Mouse (Mus musculus) granulocyte monocyte progenitor cell, adult 5-6 weeks (primary cell): Measurements from ENCODE around the gene Abhd6. TPM values are rescaled to one million over a fixed set of nuclear protein-coding genes. Genes with fewer than 3 reads are reported as not detected.

ENCODE experiments used
- ATAC-seq: replicated peaks from 2 replicates; pipeline ENCODE4 v1.8.0; 2016; ENCODE audit warnings: mild to moderate bottlenecking, moderate TSS enrichment, inconsistent platforms; ENCODE audit not compliant: poor library complexity, severe bottlenecking
- total RNA-seq, 2 experiments: library from RNA; stranded (forward) in 1 of 2; stranded (reverse) in 1 of 2; fragments of 200-712, 200-1000 nt in 1 of 2; fragments of >200 nt in 1 of 2; fragmentation: Nextera tagmentation in 1 of 2; gene quantifications; 2 replicates each; pipeline ENCODE4 v1.2.3; 2014 to 2017

The Abhd6 gene
- not detected in 2 replicates for total RNA-seq (2014; fragmentation: Nextera tagmentation)
- 1.5 TPM in 1 of 2 replicates, not detected in the other for total RNA-seq (2017)

- ATAC-seq: peak; percentile 74
These were observed at the start of gene Abhd6 for GRCm38 (mm10) chr14:8002432-8003092. TSS of gene Abhd6 (plus strand) at chr14:8002902.

DNA sequence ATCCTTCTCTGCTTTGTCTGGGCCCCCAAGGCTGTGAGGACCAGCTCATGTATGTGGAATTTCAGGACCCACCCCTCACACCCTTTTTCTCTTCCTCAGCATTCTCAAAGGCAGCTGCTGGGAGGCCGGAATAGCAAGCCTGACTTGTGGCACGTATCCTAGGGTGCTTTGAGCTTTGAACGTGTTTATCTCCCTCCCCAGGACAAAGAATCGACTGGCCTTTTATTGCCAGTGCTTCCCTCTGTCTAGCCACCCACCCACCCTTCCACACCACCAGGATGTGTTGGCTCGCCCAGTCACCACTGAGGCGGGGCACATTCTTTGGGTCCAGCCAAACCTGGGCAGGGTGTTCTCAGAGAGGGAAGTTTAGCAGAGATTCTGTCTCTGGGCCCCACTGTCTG, 48.6 kb upstream of the Abhd6 start:
- 0 out of 2 replicates have a peak, but pooled peaks have one; percentile 11 for ATAC-seq

GRCm38 (mm10) chr14:7956427-7956826, 46.3 kb upstream of the Abhd6 start:
- no peak for ATAC-seq

GRCm38 (mm10) chr14:7957049-7957448, 45.7 kb upstream of the Abhd6 start, which contains the start of gene Gm45521:
TSS of gene Gm45521 (plus strand) at chr14:7957288.
- ATAC-seq: no peak

GRCm38 (mm10) chr14:7960616-7961015, 42.1 kb upstream of the Abhd6 start:
- peak; percentile 38; the same call in 1 of the 2 replicates for ATAC-seq

DNA sequence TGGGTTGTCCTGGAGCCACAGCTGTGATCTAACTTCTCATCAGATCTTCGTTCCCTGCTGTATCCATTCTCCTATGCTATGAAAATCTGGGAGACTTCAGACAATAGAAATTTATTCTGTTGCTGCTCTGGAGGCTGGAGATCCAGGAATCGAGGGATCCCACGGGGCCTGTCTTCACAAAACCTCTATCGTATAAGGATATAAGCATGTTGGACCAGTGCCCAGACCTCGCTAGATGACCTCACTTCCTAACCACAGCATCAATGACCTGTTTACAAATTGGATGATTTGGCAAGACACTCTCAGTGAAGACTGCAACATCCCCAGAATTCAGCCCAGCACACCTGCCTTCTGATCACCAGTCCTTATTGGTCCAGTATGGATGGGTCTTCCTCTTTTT, 41.0 kb upstream of the Abhd6 start:
- peak; percentile 15; the same call in 1 of the 2 replicates for ATAC-seq

- no peak for ATAC-seq
These were observed 40.1 kb upstream of the Abhd6 start for GRCm38 (mm10) chr14:7962626-7963025.

- ATAC-seq: no peak
These were observed 39.5 kb upstream of the Abhd6 start for GRCm38 (mm10) chr14:7963160-7963559.

- peak; percentile 91 for ATAC-seq
These were observed 38.3 kb upstream of the Abhd6 start for GRCm38 (mm10) chr14:7964219-7964889.

DNA sequence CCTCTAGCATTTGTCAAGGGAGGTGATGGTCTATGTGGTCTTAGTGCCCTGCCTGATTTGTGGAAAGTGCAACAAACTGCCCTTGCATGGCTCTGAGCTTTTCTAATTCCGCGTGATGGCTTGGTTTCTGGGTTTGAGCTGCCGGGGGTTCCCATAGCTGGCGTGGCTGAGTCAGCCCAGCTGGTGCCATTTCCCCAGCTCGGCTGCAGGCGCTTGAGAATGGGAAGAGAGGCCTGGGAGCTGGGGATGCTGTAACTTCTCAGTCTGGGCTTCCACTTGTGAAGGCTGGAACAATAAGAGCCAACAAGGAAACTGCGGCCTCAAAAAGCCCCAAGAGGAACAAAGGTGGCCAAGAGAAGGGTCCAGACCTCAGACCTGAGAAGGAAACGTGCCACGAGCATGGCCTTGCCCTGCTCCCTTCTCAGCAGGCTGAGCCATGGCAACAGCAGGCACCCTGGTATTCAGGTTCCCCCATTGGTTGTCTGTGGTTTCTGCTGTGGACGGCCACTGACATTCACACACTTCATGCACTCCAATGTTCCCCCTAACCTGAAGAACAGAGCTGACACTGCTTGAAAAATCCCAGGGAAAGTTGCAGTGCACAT, 30.7 kb upstream of the Abhd6 start:
- peak; percentile 64 for ATAC-seq

DNA sequence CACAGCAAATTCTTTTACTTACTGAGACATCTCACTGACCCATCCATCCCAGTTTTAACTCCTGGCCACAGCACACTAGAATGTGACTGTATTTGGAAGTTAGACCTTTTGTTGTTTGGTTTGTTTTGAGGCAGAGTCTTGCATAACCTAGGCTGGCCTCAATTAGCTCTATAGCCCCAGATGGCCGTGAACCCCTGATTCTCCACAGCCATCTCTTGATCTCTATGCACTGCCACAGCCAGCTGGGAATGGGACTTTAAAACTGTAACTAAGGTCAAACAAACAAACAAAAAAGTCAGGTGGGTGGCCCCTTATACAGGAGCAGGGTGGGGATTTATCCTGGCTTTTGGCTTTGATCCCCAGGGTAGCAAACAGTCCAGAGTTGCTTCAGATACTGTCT, 28.1 kb upstream of the Abhd6 start:
- ATAC-seq: no peak

DNA sequence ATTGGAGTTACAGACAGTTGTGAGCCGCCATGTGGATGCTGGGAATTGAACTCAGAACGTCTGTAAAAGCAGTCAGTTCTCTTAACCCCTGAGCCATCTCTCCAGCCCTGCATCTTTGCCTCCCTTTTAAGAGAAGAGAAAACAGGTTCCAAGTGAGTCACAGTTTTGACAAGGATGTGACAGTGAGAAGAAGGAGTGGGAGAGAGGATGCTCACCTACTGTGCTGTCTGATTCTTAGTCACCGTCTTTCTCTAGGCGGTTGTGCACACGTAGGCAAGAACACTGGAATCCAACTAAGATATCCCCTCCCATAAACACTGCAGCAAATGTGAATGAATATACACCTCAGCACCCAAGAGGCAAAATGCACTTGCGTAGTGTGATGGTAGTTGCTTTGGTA, 27.5 kb upstream of the Abhd6 start:
- no peak for ATAC-seq

DNA sequence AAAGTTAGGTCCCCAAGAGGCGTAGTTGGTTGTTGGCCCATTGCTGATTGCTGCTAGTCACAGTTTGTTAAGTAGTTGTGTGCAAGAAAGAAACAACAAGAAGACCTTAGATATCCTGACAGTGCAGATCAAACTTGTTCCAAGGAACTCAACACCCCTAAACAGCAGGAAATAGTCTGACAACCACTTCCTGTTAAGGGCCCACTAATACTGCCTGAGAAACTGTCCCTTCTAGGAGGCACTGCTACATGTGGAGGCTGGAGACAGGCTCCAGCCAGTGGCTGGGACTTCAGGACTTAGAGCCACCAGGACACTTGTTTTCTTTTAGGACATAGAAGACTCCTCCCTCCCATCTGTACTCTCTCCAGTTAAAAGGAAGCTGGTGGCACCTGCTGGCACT, 25.2 kb upstream of the Abhd6 start:
- peak; percentile 54 for ATAC-seq

- no peak for ATAC-seq
These were observed 24.5 kb upstream of the Abhd6 start for GRCm38 (mm10) chr14:7978183-7978582.

DNA sequence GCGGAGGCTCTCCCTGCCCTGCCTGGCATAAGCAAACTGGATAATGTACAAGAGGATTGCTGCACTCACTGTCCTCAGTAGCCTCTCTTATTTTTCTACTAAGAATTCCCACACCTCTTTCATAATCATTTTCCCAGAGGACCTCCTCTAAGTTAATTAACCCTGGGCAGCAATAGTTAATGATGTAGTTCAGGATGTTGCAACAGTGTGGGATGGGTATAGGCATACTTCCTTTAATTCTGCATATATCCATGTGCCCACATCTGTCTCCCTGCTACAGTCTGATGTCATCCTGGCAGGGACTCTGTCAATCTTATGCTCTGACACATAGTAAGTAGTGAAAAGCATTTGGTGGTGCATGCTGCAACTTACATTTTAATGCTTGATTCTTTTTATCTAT, 21.5 kb upstream of the Abhd6 start:
- ATAC-seq: peak; percentile 89

DNA sequence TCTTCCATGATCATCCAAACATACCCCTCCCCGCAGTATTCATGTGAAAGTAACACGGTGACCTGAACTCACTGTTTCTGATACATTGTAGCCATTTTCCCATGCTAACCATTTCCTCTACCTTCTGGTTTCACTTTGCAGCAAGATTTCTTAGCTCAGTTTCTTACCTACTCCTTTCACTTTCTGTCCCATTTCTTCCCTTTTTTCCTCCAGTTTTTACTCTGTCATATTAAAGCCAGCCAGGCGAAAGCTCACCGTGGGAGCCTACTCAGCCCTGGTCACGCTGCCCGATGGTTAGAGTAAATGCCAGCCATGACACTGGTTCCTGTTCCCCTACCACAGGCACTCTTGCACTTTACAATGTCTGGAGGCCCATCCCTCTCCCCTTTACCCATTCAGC, 15.8 kb upstream of the Abhd6 start:
- ATAC-seq: peak; percentile 77

- no peak for ATAC-seq
These were observed 13.3 kb upstream of the Abhd6 start for GRCm38 (mm10) chr14:7989371-7989770.

- no peak for ATAC-seq
These were observed 12.7 kb upstream of the Abhd6 start for GRCm38 (mm10) chr14:7989961-7990360.

GRCm38 (mm10) chr14:7991108-7991776, 11.5 kb upstream of the Abhd6 start:
- peak; percentile 8 for ATAC-seq

GRCm38 (mm10) chr14:7992158-7992557, 10.5 kb upstream of the Abhd6 start:
- ATAC-seq: no peak

DNA sequence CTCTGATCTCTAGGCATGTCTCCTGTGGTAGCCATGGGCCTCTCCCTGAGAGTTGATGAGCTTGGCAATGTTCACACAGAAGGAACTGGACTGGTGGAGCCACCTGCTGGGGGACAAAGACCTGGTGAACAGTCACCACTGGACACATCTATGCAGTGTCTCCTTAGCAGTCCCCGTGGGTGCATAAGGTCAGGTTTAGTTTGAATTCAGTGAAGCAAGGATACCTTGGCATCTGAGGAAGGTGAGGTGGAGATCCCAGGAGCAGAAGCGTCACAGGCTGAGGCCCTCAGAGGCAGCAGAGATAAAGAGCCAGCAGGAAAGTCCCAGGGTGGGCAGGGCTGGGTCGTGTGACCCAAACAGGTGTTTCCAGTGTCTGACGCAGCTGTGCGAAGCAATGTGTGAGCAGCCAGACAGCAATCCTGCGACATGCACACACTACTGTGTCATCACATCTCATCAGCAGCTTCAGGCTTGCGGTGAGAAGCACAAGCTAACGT, 8.4 kb upstream of the Abhd6 start, which contains the start of gene Dnase1l3:
Dnase1l3 (minus strand) TSS at position 303 of the 497 bp plus-strand sequence.
- ATAC-seq: peak; percentile 39
